Mouse (Mus musculus) left cerebral cortex, adult 2 months (tissue): ENCODE results near the gene Zfp217. TPM values are rescaled to one million over a fixed set of nuclear protein-coding genes. Genes with fewer than 3 reads are reported as not detected.

ENCODE experiments used
- DNase-seq, 2 experiments: peaks; one replicate each; pipeline ENCODE4 v3.0.0; 2021 to 2022; ENCODE audit warnings: low spot score in 2 of 2, mixed read lengths in 1 of 2; ENCODE audit errors: extremely low spot score in 1 of 2
- H3K27ac ChIP-seq: fragments of 200-600 bp; 2 replicates; pipeline ENCODE4 v1.8.1; 2022
- H3K4me3 ChIP-seq: fragments of 200-600 bp; 2 replicates; pipeline ENCODE4 v1.8.1; 2022
- CTCF ChIP-seq: fragments of 200-600 bp; IDR thresholded peaks from 2 replicates; pipeline ENCODE4 v1.8.1; 2022; ENCODE audit warnings: antibody characterized with exemption, mild to moderate bottlenecking, moderate library complexity
- intact Hi-C: fragments of 180-260 bp; cut with DNase I; formaldehyde crosslinking; loops from one replicate; pipeline ENCODE4 v1.15.1; 2025
- total RNA-seq, 2 experiments: library from RNA; stranded (reverse); gene quantifications; 2 replicates each; pipeline ENCODE4 v1.2.3; 2021

Gene Zfp217
- total RNA-seq, 2 experiments from 2014 or later, result 2.9 to 3.4 TPM

DNA sequence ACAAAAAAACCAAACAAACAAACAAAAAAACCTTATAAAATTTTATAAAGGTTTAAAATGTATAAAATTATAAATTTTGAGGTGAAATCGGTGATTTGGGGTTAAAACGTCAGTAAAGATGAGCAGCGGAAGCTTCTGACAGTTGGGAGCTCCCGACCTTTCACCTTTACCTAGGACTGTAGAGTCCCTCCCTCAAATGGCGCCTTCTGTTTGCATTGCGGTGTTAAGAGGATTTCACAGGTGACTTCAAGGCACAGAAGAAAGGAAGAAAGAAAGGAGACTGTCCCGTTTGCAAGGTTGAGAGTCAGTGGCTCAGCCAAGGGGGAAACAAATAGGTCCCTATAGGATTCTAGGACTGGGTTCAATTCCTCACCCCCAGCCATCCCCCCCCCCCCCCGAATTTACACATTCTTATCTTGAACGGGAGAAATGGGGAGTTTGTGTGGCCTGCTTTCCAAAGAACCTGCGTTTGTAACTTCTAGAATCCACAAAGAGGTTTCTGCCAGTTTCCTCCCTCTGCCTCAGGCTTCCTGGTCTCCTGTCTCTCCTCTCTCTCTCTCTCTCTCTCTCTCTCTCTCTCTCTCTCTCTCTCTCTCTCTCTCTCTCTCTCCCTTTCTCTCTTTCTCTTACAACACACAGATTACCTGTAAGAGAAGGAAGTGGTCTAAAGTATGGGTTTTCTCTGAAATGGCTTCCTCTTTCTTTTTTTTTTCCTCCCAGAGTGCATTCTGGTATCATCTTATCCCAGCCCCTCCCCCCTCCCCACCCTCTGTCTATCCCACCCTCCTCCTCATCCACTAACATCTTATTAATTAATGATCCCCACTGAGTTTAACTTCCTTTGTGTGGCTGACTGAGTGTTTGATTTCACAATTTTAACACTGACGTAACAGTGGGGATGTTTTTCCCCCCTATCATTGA lies 9.6 kb upstream of the Zfp217 start:
- intact Hi-C loops, result no loop called here
- no peak for DNase-seq
- no peak overlapping the region for H3K4me3 ChIP-seq
- TF ChIP-seq CTCF, result no peak
- no peak overlapping the region for H3K27ac ChIP-seq

DNA sequence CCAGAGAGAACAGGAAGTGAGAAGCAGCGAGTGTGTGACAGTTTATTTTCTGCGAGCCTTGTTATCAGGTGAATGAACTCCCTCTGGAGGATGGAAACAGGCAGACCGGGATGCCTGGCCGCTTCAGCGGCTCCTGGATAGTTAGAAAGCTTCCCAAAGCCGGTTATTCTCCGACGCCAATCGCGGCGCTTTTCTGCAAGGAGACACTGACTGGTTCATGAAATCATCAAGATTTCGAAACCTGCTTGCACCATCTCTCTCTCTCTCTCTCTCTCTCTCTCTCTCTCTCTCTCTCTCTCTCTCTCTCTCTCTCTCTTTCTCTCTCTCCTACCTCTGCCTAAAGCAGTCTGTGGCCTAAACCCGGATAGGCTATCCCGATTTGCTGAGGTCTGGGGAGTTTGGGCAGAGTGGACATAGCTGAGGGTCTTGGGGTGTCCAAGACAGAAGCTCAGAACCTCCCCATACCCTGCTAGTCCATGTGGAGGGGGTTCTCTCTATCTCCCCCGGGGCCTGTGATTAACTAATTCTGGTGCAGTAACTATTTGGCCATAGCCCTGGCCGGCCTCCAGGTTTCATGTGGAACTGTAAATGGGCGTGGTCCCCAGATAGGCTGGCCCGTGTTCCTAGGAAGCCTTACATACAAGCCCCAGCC lies 7.3 kb upstream of the Zfp217 start:
- peak; percentile 32 for TF ChIP-seq CTCF
- peak; percentile 13 to 18 for DNase-seq
- intact Hi-C loops, result no loop called here
- Histone ChIP-seq H3K27ac (no peak overlapping the region), H3K4me3 (peak overlapping the region; percentile 39)

DNA sequence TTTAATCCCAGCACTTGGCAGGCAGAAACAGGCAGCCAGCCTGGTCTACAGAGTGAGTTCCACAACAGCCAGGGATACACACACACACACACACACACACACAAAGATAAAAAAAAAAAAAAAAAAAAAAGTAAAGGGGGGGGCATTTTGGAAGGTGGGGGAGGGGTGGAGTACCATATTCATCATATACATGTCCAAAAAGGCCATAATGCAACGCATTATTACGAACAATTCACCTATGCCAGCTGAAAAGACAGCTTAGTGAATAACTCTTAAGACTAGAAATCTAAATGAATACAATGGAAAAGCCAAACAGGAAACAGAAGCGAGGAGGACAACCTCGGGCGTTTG lies 6.8 kb upstream of the Zfp217 start:
- Histone ChIP-seq H3K4me3 (peak overlapping the region; percentile 39), H3K27ac (no peak overlapping the region)
- TF ChIP-seq CTCF, result no peak
- DNase-seq, result no peak
- intact Hi-C loops, result no loop called here

DNA sequence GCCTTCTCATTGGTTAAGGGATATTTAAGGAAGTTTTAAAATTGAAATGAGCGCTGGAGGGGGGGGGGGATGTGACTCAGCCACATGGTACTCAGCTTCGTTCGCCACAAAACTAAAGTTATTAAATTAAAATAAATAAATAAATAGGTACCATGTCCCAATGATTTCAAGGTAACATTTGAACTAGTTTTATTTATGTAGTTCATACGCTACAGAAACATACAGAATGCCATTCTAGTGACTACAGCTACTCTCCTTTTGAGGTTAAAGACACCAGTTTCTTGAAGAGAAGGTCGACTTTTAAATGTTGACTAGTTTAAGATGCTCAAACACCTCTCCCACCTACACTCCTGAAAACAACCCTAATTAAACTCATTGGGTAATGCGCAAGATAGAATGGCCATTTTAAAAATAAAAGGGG lies 6.4 kb upstream of the Zfp217 start:
- intact Hi-C loops, result no loop called here
- no peak overlapping the region for H3K4me3 ChIP-seq
- no peak for TF ChIP-seq CTCF
- no peak for DNase-seq
- no peak overlapping the region for H3K27ac ChIP-seq

DNA sequence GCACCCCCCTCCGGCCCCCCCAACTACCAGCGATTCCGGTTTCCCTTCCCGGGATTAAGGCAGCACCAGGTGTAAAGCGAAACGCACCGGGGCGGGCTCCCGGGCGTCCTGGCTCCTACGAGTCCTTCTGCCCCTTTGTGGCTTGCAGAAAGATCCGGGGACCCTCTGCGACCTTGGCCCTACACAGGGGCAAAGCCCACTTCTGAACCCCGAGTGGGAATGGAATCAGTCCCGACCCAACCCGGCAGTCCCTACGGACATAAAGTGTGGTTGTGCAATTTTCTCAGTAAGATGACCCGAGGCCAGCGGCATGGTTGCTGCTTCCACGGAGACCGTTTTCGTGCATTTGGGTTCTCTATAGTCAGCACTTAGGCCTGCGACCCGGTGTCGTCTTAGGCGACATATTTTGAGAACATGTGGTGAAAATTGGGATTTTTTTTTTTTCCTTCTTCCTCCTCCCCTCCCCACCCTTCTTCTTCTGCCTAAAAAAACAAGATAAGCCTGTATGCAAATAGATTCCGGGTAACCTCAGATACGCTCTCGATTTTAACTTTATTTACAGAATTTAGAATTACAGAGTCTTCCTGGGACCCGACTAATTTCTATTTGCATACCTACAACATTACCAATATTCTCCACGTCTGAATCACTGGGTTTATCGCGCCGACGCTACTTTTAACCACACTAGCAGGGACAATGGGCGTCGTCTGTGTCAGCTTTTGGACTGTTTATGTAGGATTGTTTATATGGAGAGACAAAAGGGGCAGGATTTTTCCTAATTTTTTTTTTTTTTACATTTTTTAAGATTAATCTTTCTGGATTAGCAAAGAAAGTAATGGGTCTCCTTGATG lies 5.7 kb upstream of the Zfp217 start:
- peak overlapping the region; percentile 29 for H3K4me3 ChIP-seq
- H3K27ac ChIP-seq, result no peak overlapping the region
- DNase-seq, result no peak
- TF ChIP-seq CTCF, result no peak
- intact Hi-C loops, result no loop called here

DNA sequence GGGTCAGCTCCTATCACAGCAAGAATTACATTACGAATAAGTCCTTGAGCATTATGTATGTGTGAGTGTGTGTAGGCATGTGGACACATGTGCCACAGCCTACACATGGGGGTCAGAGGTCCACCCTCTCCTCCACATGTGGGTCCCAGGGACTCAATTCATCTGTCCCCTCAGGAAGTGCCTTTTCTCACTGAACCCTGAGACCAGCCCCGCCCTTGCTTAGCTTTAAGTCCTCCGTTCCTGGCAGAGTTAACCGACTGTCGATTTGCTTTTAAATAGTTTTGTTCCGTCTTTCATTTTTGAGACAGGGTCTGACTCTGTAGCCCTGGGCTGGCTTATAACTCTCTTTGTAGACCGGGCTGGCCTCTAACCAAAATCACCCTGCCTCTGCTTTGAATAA lies 5.0 kb upstream of the Zfp217 start:
- Histone ChIP-seq H3K4me3 (no peak overlapping the region), H3K27ac (no peak overlapping the region)
- TF ChIP-seq CTCF, result no peak
- intact Hi-C loops, result no loop called here
- no peak for DNase-seq

DNA sequence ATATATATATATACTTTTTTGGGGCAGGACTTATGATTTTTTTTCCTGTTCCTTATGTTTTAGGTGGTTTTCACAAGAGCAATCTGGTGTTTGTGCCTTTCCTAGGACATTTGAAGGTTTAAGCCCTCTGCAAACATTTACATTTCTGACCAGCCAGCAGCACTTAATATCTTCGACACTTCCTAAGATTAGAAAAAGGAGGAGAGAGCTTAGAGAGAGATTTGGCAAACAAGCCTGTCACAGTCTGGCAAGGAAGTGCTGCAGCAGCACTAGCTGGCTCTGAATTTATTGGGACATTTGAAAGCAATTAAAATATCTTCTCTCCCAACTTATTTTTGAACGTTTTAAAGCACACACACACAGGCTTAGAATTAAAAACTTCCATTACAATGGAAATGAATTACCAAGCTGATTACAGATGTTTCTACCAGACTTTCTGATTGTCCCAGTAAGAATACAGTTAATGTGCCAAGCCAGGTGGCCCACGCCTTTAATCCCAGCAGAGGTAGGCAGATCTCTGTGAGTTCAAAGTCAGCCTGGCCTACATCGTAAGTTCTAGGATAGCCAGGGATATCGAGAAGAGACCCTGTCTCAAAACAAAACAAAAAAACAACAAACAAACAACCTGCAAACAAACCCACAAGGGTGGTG lies 4.3 kb upstream of the Zfp217 start:
- no peak for TF ChIP-seq CTCF
- H3K4me3 ChIP-seq, result no peak overlapping the region
- intact Hi-C loops, result no loop called here
- H3K27ac ChIP-seq, result no peak overlapping the region
- DNase-seq, result no peak

DNA sequence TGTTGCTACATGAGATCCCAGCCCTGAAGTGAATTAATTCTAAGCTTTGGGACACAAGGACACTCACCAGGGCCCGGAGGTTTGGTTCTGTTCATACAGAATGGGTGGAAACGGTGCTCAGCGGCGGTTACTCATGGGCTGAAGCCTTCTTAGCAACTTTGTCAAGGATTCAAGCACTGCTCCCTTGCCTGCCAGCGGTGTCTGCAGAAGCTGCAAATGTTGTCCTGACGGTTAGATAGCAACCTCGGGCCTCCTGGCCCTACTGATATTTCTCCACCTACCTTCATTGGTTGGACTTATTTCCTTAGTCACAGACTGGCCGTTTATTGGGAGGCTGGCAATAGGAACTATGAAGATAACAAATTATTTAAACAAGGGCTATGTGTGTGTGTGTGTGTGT lies 3.6 kb upstream of the Zfp217 start:
- DNase-seq, result no peak
- intact Hi-C loops, result no loop called here
- TF ChIP-seq CTCF, result no peak

DNA sequence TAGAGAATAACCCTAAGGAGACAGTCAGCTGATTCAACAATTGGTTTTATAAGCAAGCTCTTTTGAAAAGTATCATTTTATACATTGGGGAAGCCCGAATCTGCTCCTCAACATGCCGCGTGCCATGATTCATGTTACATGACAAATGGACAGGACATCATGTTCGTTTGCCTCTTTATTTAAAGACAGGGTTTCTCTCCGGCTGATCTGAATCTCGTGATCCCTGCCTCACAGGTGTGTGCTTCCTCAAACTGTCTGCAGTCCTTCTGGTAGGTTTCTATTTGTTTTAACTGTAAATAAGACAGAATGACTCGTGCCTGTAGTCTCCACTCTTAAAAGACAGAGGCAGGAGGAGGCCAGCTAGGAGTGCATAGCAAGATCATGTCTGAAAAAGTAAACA lies 925 bp upstream of the Zfp217 start:
- H3K27ac ChIP-seq, result no peak overlapping the region
- no peak overlapping the region for H3K4me3 ChIP-seq
- no peak for TF ChIP-seq CTCF
- intact Hi-C loops, result loop anchor here (5.0 kb wide), 1 partner anchor 53 kb away; no protein-coding TSS in a partner anchor
- no peak for DNase-seq

More for the DNA sequence above, 3.6 kb upstream of the Zfp217 start:
- H3K4me3 ChIP-seq, result no peak overlapping the region
- no peak overlapping the region for H3K27ac ChIP-seq

DNA sequence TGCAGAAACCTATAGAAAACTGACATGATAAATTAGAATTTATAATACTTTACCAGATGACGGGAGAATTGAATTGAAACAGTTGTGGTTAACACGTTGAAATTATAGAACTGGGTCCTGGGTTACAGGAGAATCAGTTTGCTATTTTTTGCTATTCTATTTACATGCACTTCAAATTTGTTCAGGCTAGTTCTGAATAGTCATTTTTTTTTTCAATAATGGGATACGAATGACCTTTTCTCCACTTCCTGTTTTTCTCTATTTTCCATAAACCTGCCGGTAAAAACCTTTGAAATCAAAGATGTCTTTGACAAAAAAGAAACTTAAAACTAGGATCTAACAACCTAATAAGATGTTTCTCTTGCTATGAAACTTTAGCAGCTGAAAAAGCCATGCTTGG lies 733 bp downstream of the Zfp217 start:
- Histone ChIP-seq H3K27ac (no peak overlapping the region), H3K4me3 (no peak overlapping the region)
- no peak for TF ChIP-seq CTCF
- no peak for DNase-seq
- intact Hi-C loops, result loop anchor here (5.0 kb wide), 1 partner anchor 55 kb away; no protein-coding TSS in a partner anchor

DNA sequence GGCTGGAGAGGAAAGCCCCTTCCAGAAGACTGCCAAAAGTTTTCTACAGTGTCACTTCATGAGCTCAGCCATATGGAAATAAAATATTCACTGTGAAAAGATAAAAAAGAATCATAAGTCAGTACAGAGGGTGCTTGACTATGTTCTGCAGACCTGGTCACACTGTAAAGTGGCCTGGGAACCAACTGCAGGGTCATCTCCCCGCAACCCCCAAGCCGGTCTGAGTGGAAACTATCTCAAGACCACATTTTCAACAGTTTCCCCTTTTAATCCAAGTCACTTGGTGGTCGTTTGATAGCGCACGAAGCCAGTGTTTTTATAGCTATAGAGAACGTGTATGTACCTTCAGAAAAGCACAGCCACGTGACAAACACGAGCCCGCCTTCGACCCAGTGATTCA lies 3.6 kb downstream of the Zfp217 start:
- no peak for TF ChIP-seq CTCF

More for the DNA sequence above, 3.6 kb downstream of the Zfp217 start:
- intact Hi-C loops, result no loop called here
- no peak for DNase-seq
- no peak overlapping the region for H3K4me3 ChIP-seq
- no peak overlapping the region for H3K27ac ChIP-seq
